Mouse (Mus musculus) liver, postnatal 0 days (tissue): ENCODE results near the gene Pigl.
"Not testable (repeated sequence)": the region's sequence is repeated elsewhere in the genome, so short reads cannot be mapped to it uniquely, and the experiment has no call there.

Source experiments
- CTCF ChIP-seq: sonication (generic); IDR thresholded peaks from 2 replicates; pipeline ENCODE4 v1.5.1; 2016; ENCODE audit warnings: antibody characterized with exemption, low read depth
- EP300 ChIP-seq: IDR thresholded peaks from 2 replicates; pipeline ENCODE4 v1.6.1; 2016; ENCODE audit warnings: antibody characterized with exemption, low read depth, mild to moderate bottlenecking

GRCm38 (mm10) chr11:62467289-62467688 lies 9.0 kb downstream of the Pigl start:
- not testable (repeated sequence) for TF ChIP-seq CTCF, EP300
